Mouse (Mus musculus): Measurements from ENCODE around the gene Tenm2. TPM values are rescaled to one million over a fixed set of nuclear protein-coding genes. Genes with fewer than 3 reads are reported as not detected.

The Tenm2 gene
- polyA plus RNA-seq, 1 experiment from 2014 or later, result 1.5 TPM

DNA sequence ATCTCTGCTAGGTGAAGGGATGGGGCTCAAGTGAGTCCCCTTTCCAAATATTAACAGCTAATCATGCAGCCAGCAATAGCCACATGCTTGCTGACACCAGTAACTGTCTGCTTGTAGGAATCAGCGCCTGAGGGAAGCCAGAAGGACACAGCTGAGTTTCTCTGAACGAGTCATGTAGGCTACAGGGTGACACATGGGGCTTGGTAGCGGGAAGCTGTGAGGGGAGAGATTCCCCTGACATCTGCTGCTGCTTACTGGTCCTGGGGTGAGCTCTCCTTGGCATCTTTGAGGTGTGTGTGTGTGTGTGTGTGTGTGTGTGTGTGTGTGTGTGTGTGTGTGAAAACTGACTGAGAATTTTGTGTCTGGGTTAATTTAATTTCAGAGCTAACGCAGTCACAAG is 708.3 kb downstream of the Tenm2 start:
- no peak for DNase-seq (ENCODE audit: low spot score)
- Histone ChIP-seq H3K27me3 (ENCODE audit: control insufficient read depth, insufficient read depth, low read length) (no peaks in the 10 kb centered on the region), H3K4me2 (ENCODE audit: low read depth, low read length) (no peak overlapping the region), H3K9ac (replicated peaks; ENCODE audit: low read length) (no peak overlapping the region), H3K9me3 (replicated peaks; ENCODE audit: control insufficient read depth, low read length) (no peaks in the 10 kb centered on the region), H3K4me1 (ENCODE audit: control insufficient read depth, insufficient read depth, low read length) (no peaks in the 10 kb centered on the region), H3K36me3 (replicated peaks; ENCODE audit: control insufficient read depth, insufficient read depth, low read depth, low read length) (no peaks in the 10 kb centered on the region), H3K27ac (replicated peaks; ENCODE audit: low read depth, low read length) (no peak overlapping the region), H3K4me3 (ENCODE audit: low read depth, low read length) (no peak overlapping the region)
- WGBS, result 51% methylated on average over 4 of the region's 4 CpGs
- ATAC-seq (replicated peaks; ENCODE audit: insufficient number of reproducible peaks, low FRiP score, low TSS enrichment, low read depth), result no peak

- H3K27ac ChIP-seq (replicated peaks; ENCODE audit: low read depth, low read length), result no peak overlapping the region
- H3K4me2 ChIP-seq (ENCODE audit: low read depth, low read length), result no peak overlapping the region
- no peaks in the 10 kb centered on the region for H3K27me3 ChIP-seq (ENCODE audit: control insufficient read depth, insufficient read depth, low read length)
- ATAC-seq (replicated peaks; ENCODE audit: insufficient number of reproducible peaks, low FRiP score, low TSS enrichment, low read depth) (no peak), DNase-seq (ENCODE audit: low spot score) (peak; percentile 74)
- 14% methylated on average over 8 of the region's 8 CpGs for WGBS
- no peaks in the 10 kb centered on the region for H3K4me1 ChIP-seq (ENCODE audit: control insufficient read depth, insufficient read depth, low read length)
- no peak overlapping the region for H3K4me3 ChIP-seq (ENCODE audit: low read depth, low read length)
- no peak overlapping the region for H3K9ac ChIP-seq (replicated peaks; ENCODE audit: low read length)
- no peaks in the 10 kb centered on the region for H3K36me3 ChIP-seq (replicated peaks; ENCODE audit: control insufficient read depth, insufficient read depth, low read depth, low read length)
- H3K9me3 ChIP-seq (replicated peaks; ENCODE audit: control insufficient read depth, low read length), result no peaks in the 10 kb centered on the region
Measured at GRCm38 (mm10) chr11:36526381-36526780, 709.4 kb downstream of the Tenm2 start.

GRCm38 (mm10) chr11:36512468-36512867 is 723.3 kb downstream of the Tenm2 start:
- Histone ChIP-seq H3K4me2 (ENCODE audit: low read depth, low read length) (no peak overlapping the region), H3K27ac (replicated peaks; ENCODE audit: low read depth, low read length) (no peak overlapping the region), H3K36me3 (replicated peaks; ENCODE audit: control insufficient read depth, insufficient read depth, low read depth, low read length) (no peaks in the 10 kb centered on the region), H3K9ac (replicated peaks; ENCODE audit: low read length) (no peak overlapping the region), H3K4me3 (ENCODE audit: low read depth, low read length) (no peak overlapping the region), H3K9me3 (replicated peaks; ENCODE audit: control insufficient read depth, low read length) (no peaks in the 10 kb centered on the region), H3K4me1 (ENCODE audit: control insufficient read depth, insufficient read depth, low read length) (no peaks in the 10 kb centered on the region), H3K27me3 (ENCODE audit: control insufficient read depth, insufficient read depth, low read length) (no peaks in the 10 kb centered on the region)
- WGBS, result 28% methylated on average over 7 of the region's 7 CpGs
- DNase-seq (ENCODE audit: low spot score), result no peak
- ATAC-seq (replicated peaks; ENCODE audit: insufficient number of reproducible peaks, low FRiP score, low TSS enrichment, low read depth), result no peak

- 75% methylated on average over 7 of the region's 7 CpGs for WGBS
- H3K9me3 ChIP-seq (replicated peaks; ENCODE audit: control insufficient read depth, low read length), result no peaks in the 10 kb centered on the region
- DNase-seq (ENCODE audit: low spot score), result no peak
- no peaks in the 10 kb centered on the region for H3K4me1 ChIP-seq (ENCODE audit: control insufficient read depth, insufficient read depth, low read length)
- no peak overlapping the region for H3K27ac ChIP-seq (replicated peaks; ENCODE audit: low read depth, low read length)
- no peaks in the 10 kb centered on the region for H3K27me3 ChIP-seq (ENCODE audit: control insufficient read depth, insufficient read depth, low read length)
- no peak for ATAC-seq (replicated peaks; ENCODE audit: insufficient number of reproducible peaks, low FRiP score, low TSS enrichment, low read depth)
- no peak overlapping the region for H3K9ac ChIP-seq (replicated peaks; ENCODE audit: low read length)
- no peak overlapping the region for H3K4me3 ChIP-seq (ENCODE audit: low read depth, low read length)
- no peaks in the 10 kb centered on the region for H3K36me3 ChIP-seq (replicated peaks; ENCODE audit: control insufficient read depth, insufficient read depth, low read depth, low read length)
- H3K4me2 ChIP-seq (ENCODE audit: low read depth, low read length), result no peak overlapping the region
Measured at GRCm38 (mm10) chr11:36508312-36508711, 727.5 kb downstream of the Tenm2 start.

DNA sequence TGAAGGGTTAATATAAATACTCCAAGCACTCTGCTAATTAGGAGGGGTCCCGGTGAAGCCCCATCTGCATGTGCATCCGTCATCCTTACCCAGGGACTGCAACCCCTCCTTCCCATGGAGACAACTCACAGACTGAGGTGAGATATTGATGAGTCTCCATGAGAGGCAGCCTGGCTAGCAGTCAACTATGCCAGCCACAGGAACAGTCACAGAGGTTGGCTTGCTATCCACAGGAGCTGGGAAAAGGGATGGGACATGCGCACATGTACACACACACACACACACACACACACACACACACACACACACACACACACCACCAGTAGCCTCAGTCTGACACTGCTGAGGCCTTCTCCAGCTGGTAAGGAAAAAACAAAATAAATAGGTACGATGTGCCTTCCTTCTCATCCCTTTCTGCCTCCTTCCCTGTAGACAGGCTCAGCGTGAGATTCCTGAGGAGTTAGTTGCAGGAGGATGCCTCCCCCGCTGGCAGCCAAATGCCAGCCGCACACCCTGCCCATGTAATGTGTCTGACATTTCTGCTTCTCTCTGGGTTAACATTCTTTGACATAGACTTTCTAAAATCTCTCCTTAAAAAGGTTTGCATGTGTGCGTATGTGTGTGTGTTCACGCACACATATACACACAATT is 740.7 kb downstream of the Tenm2 start:
- Histone ChIP-seq H3K9me3 (replicated peaks; ENCODE audit: control insufficient read depth, low read length) (no peaks in the 10 kb centered on the region), H3K4me2 (ENCODE audit: low read depth, low read length) (no peak overlapping the region), H3K9ac (replicated peaks; ENCODE audit: low read length) (no peak overlapping the region), H3K4me3 (ENCODE audit: low read depth, low read length) (no peak overlapping the region), H3K27me3 (ENCODE audit: control insufficient read depth, insufficient read depth, low read length) (no peaks in the 10 kb centered on the region), H3K27ac (replicated peaks; ENCODE audit: low read depth, low read length) (no peak overlapping the region), H3K4me1 (ENCODE audit: control insufficient read depth, insufficient read depth, low read length) (no peaks in the 10 kb centered on the region), H3K36me3 (replicated peaks; ENCODE audit: control insufficient read depth, insufficient read depth, low read depth, low read length) (no peaks in the 10 kb centered on the region)
- 70% methylated on average over 9 of the region's 9 CpGs for WGBS
- DNase-seq (ENCODE audit: low spot score) (no peak), ATAC-seq (replicated peaks; ENCODE audit: insufficient number of reproducible peaks, low FRiP score, low TSS enrichment, low read depth) (no peak)

DNA sequence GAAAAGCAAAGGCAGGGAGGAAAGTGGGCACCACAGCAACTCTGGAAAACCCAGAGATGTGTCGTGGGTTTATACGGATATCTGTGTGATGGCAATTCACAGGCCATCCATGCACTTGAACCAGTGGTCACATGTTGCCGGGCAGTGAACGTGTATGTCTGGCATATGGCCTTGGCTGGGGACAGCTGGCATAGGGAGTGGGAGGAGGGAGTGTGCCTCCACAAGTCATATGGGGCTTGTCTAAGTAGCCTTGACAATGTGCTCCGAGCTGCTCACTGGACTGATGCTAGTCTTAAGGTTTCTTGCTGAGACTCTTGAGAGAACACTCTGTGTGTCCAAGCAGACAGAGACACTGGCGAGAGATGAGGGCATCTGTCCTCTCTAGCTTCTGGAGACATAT is 743.5 kb downstream of the Tenm2 start:
- H3K4me1 ChIP-seq (ENCODE audit: control insufficient read depth, insufficient read depth, low read length), result no peaks in the 10 kb centered on the region
- no peak for ATAC-seq (replicated peaks; ENCODE audit: insufficient number of reproducible peaks, low FRiP score, low TSS enrichment, low read depth)
- DNase-seq (ENCODE audit: low spot score), result no peak
- no peaks in the 10 kb centered on the region for H3K27me3 ChIP-seq (ENCODE audit: control insufficient read depth, insufficient read depth, low read length)
- H3K4me3 ChIP-seq (ENCODE audit: low read depth, low read length), result no peak overlapping the region
- no peaks in the 10 kb centered on the region for H3K9me3 ChIP-seq (replicated peaks; ENCODE audit: control insufficient read depth, low read length)
- no peak overlapping the region for H3K9ac ChIP-seq (replicated peaks; ENCODE audit: low read length)
- WGBS, result 90% methylated on average over 6 of the region's 6 CpGs
- H3K36me3 ChIP-seq (replicated peaks; ENCODE audit: control insufficient read depth, insufficient read depth, low read depth, low read length), result no peaks in the 10 kb centered on the region
- no peak overlapping the region for H3K27ac ChIP-seq (replicated peaks; ENCODE audit: low read depth, low read length)
- no peak overlapping the region for H3K4me2 ChIP-seq (ENCODE audit: low read depth, low read length)

GRCm38 (mm10) chr11:36490085-36490484 is 745.7 kb downstream of the Tenm2 start:
- Histone ChIP-seq H3K36me3 (replicated peaks; ENCODE audit: control insufficient read depth, insufficient read depth, low read depth, low read length) (no peaks in the 10 kb centered on the region), H3K4me2 (ENCODE audit: low read depth, low read length) (no peak overlapping the region), H3K9me3 (replicated peaks; ENCODE audit: control insufficient read depth, low read length) (no peaks in the 10 kb centered on the region), H3K27ac (replicated peaks; ENCODE audit: low read depth, low read length) (no peak overlapping the region), H3K27me3 (ENCODE audit: control insufficient read depth, insufficient read depth, low read length) (no peaks in the 10 kb centered on the region), H3K4me1 (ENCODE audit: control insufficient read depth, insufficient read depth, low read length) (no peaks in the 10 kb centered on the region), H3K4me3 (ENCODE audit: low read depth, low read length) (no peak overlapping the region), H3K9ac (replicated peaks; ENCODE audit: low read length) (no peak overlapping the region)
- 58% methylated on average over 7 of the region's 7 CpGs for WGBS
- peak; percentile 56 for DNase-seq (ENCODE audit: low spot score)
- ATAC-seq (replicated peaks; ENCODE audit: insufficient number of reproducible peaks, low FRiP score, low TSS enrichment, low read depth), result no peak

- Histone ChIP-seq H3K4me2 (ENCODE audit: low read depth, low read length) (no peak overlapping the region), H3K4me1 (ENCODE audit: control insufficient read depth, insufficient read depth, low read length) (no peaks in the 10 kb centered on the region), H3K4me3 (ENCODE audit: low read depth, low read length) (no peak overlapping the region), H3K36me3 (replicated peaks; ENCODE audit: control insufficient read depth, insufficient read depth, low read depth, low read length) (no peaks in the 10 kb centered on the region), H3K27me3 (ENCODE audit: control insufficient read depth, insufficient read depth, low read length) (no peaks in the 10 kb centered on the region), H3K9me3 (replicated peaks; ENCODE audit: control insufficient read depth, low read length) (no peaks in the 10 kb centered on the region), H3K27ac (replicated peaks; ENCODE audit: low read depth, low read length) (no peak overlapping the region), H3K9ac (replicated peaks; ENCODE audit: low read length) (no peak overlapping the region)
- ATAC-seq (replicated peaks; ENCODE audit: insufficient number of reproducible peaks, low FRiP score, low TSS enrichment, low read depth) (no peak), DNase-seq (ENCODE audit: low spot score) (no peak)
- 71% methylated on average over 4 of the region's 4 CpGs for WGBS
Measured at GRCm38 (mm10) chr11:36488666-36489065, 747.1 kb downstream of the Tenm2 start.
